Mouse (Mus musculus) liver, embryonic 16.5 days (tissue): ENCODE results near the gene Fam222b. TPM values are rescaled to one million over a fixed set of nuclear protein-coding genes. Genes with fewer than 3 reads are reported as not detected.

Experiments
- ATAC-seq: fragments of 200-750 bp; cut with Nextera tagmentation; 2 replicates; pipeline ENCODE4 v1.8.0; 2017; ENCODE audit warnings: low read depth, mild to moderate bottlenecking, moderate number of reproducible peaks, moderate library complexity
- H3K27ac ChIP-seq: fragments of 300-500 bp; sonication (generic); 2 replicates; pipeline ENCODE4 v1.5.1; 2014; ENCODE audit warnings: mild to moderate bottlenecking, low read length
- H3K27me3 ChIP-seq: fragments of 300-500 bp; sonication (generic); 2 replicates; pipeline ENCODE4 v1.6.1; 2014; ENCODE audit warnings: low read depth, low read length, mixed read lengths; ENCODE audit not compliant: control insufficient read depth, insufficient read depth
- H3K36me3 ChIP-seq: fragments of 300-500 bp; sonication (generic); 2 replicates; pipeline ENCODE4 v1.6.1; 2014; ENCODE audit warnings: mild to moderate bottlenecking; ENCODE audit not compliant: control insufficient read depth, insufficient read depth
- H3K4me1 ChIP-seq: fragments of 300-500 bp; sonication (generic); 2 replicates; pipeline ENCODE4 v1.6.1; 2014; ENCODE audit warnings: low read depth, low read length, mixed read lengths; ENCODE audit not compliant: control insufficient read depth
- H3K4me2 ChIP-seq: fragments of 300-500 bp; sonication (generic); 2 replicates; pipeline ENCODE4 v1.6.1; 2014; ENCODE audit warnings: low read depth, low read length, mixed read lengths
- H3K4me3 ChIP-seq: fragments of 300-500 bp; sonication (generic); 2 replicates; pipeline ENCODE4 v1.5.1; 2014; ENCODE audit warnings: low read depth, mild to moderate bottlenecking, low read length
- H3K9ac ChIP-seq: fragments of 300-500 bp; sonication (generic); 2 replicates; pipeline ENCODE4 v1.6.1; 2014; ENCODE audit warnings: low read depth, low read length
- H3K9me3 ChIP-seq: fragments of 300-500 bp; sonication (generic); replicated peaks from 2 replicates; pipeline ENCODE4 v1.6.1; 2016; ENCODE audit warnings: low read length; ENCODE audit not compliant: control insufficient read depth
- WGBS: fragments of 180-500 bp; shearing (Covaris S2); extraction: QIAGEN DNeasy Blood & Tissue Kit; methylation state at CpG from one replicate; pipeline ENCODE4 v1.1.7; 2014; ENCODE audit not compliant: insufficient replicate concordance; 5-methylcytosine and 5-hydroxymethylcytosine counted together
- polyA plus RNA-seq: library from polyadenylated mRNA; unstranded; fragments of >200 nt; fragmentation: Nextera tagmentation; extraction: Ambion mirVana; gene quantifications from 2 replicates; pipeline ENCODE4 v1.2.1, GENCODE M21; 2015

Gene Fam222b
- polyA plus RNA-seq, 1 experiment from 2014 or later, result 4.9 TPM

DNA sequence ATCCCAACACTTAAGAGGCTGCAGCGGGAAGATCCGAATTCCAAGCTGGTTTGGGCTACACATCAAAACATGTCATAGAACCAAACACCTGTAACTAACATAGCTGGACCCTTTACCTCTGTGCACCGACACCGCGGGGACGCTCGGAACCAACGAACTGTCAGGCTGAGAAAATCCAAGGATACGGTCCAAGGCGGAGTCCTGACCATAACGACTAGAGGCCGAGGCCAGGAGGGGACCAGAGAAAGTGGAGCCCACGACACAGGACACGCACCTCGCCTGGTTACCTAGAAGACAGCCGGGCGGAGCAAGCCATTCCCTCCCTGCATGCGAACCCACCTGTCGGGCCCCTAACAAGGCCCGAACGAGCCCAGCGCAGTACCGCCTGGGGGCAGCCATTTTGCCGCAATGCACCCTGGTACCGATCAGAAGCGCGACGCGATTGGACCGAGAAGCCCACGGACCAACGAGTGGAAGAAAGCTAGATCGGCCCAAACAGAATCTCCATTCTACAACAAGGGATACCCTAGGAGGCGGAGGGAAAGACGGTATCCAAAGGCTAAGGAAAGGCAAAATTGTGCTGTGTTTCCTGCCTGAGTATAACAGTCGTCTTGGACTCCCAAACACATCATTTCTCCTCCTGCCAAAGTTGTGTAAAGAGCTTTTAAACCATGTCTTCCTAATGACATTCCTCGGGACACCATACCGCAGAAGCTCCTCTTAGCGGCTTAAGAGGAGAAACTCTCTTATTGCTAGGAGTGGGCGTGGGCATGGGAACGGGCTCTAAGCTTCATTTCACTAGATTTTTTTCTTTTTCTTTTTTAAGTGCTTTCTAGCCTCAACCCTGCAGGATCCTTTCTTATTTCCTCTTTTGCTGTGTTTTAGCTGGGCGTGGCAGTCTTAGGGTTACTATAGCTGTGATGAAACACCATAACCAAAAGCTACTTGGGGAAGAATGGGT is 14.2 kb upstream of the Fam222b start, which contains the start of gene Eral1:
Eral1 (minus strand) TSS at position 423 of the 961 bp plus-strand sequence.
- Histone ChIP-seq H3K9ac (peak within 1 kb of the TSS; percentile 88), H3K4me1 (peaks cover 22% of the 10 kb centered on the region), H3K27me3 (no peaks in the 10 kb centered on the region), H3K4me2 (peak within 1 kb of the TSS; percentile 91), H3K36me3 (peaks cover 11% of the 10 kb centered on the region), H3K4me3 (peak within 1 kb of the TSS; percentile 93), H3K27ac (peak within 1 kb of the TSS; percentile 86), H3K9me3 (no peaks in the 10 kb centered on the region)
- ATAC-seq, result peak; percentile 94
- under 1% methylated on average over 42 of the region's 42 CpGs for WGBS

DNA sequence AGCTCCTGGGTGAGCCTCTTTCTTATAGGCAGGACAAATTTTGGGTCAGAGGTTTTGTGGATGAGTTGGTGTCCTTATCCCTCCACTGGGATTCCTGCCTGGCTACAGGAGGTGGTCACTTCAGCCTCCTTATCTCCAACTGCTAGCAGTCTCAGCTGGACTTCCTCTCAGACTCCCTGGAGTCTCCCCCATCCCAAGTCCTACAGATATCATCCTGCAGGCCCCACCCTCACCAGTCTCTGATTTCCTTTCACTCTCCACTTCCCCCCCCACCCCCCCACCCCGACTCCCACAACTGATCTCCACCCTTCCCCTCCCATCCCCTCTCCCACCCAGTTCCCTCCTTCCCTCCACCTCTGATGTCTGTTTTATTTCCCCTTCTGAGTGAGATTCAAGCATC is 10.9 kb upstream of the Fam222b start:
- Histone ChIP-seq H3K9me3 (no peaks in the 10 kb centered on the region), H3K36me3 (no peaks in the 10 kb centered on the region), H3K27ac (no peak overlapping the region), H3K4me1 (peaks cover 15% of the 10 kb centered on the region), H3K4me3 (no peak overlapping the region), H3K4me2 (no peak overlapping the region), H3K27me3 (no peaks in the 10 kb centered on the region), H3K9ac (no peak overlapping the region)
- 14% methylated on average over 1 of the region's 1 CpGs for WGBS
- ATAC-seq, result no peak

DNA sequence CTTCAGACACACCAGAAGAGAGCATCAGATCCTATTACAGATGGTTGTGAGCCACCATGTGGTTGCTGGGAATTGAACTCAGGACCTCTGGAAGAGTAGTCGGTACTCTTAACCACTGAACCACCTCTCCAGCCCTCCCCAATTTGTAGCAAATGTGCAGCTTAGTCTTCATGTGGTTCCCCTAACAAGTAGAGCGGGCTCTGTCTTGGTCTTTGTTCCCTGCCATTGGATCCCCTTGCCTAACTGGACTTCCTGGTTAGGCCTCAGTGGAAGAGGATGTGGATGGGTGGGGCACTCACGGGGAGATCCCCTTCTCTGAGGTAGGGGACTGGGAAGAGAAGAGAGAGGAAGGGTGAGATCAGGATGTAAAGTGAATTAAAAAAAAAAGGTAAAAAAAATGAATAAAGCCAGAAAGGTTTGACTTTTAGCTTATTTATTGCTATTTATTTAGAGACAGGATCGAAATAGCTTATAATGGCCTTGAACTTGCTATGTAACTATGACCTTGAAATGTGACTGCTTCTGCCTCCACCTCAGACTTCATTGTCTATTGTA is 7.5 kb upstream of the Fam222b start:
- Histone ChIP-seq H3K9ac (no peak overlapping the region), H3K4me3 (no peak overlapping the region), H3K27me3 (no peaks in the 10 kb centered on the region), H3K4me1 (no peaks in the 10 kb centered on the region), H3K4me2 (no peak overlapping the region), H3K36me3 (no peaks in the 10 kb centered on the region), H3K9me3 (no peaks in the 10 kb centered on the region), H3K27ac (no peak overlapping the region)
- WGBS, result 63% methylated on average over 4 of the region's 4 CpGs
- no peak for ATAC-seq

DNA sequence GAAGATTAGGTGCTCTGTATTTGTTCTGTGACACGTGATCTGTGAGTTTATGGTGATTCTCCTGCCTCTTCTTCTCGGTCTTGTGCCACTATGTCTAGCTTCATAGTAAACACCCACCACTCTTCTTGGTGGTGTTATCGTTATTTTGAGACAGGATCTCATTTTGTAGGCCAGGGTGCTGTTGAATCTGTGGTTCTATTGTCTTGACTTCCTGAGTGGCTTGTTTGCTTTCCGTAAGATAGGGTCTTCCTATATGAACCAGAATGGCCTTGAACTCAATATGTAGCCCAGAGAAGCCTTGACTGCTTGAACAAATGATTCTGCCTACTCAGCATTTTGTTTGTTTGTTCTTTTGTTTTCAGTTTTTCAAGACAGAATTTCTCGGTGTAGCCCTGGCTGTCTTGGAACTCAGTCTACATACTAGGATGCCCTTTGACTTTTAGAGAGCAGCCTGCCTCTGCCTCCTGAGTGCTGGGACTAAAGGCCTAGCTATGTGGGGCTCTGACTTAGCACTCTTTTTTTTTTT is 6.6 kb upstream of the Fam222b start:
- 57% methylated on average over 5 of the region's 5 CpGs for WGBS
- ATAC-seq, result peak; percentile 61
- Histone ChIP-seq H3K4me3 (no peak overlapping the region), H3K9me3 (no peaks in the 10 kb centered on the region), H3K4me1 (no peaks in the 10 kb centered on the region), H3K9ac (no peak overlapping the region), H3K36me3 (no peaks in the 10 kb centered on the region), H3K27me3 (no peaks in the 10 kb centered on the region), H3K4me2 (no peak overlapping the region), H3K27ac (no peak overlapping the region)

DNA sequence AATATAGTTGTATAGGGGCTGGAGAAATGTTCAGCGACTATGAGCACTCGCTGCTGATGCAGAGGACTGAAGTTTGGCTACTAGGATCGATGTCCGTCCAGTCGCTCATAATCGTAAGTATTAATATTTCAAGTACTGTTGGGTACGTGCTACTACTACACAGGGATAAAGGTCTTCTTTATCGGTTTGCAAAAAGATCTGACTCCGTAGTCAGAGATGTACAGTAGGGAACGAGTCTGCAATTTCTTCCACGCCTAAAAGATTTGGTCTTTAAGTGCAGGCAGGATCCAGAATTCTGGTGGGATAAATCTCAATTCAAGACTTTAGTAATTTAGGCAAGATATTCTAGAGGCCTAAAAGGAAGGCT is 340 bp upstream of the Fam222b start:
- Histone ChIP-seq H3K9me3 (no peaks in the 10 kb centered on the region), H3K4me2 (peak overlapping the region; percentile 94), H3K4me3 (peak overlapping the region; percentile 73), H3K27ac (peak overlapping the region; percentile 18; the same call in 1 of the 2 replicates), H3K27me3 (no peaks in the 10 kb centered on the region), H3K9ac (peak overlapping the region; percentile 68), H3K4me1 (peaks cover 15% of the 10 kb centered on the region), H3K36me3 (no peaks in the 10 kb centered on the region)
- no peak for ATAC-seq
- WGBS, result 42% methylated on average over 11 of the region's 11 CpGs

DNA sequence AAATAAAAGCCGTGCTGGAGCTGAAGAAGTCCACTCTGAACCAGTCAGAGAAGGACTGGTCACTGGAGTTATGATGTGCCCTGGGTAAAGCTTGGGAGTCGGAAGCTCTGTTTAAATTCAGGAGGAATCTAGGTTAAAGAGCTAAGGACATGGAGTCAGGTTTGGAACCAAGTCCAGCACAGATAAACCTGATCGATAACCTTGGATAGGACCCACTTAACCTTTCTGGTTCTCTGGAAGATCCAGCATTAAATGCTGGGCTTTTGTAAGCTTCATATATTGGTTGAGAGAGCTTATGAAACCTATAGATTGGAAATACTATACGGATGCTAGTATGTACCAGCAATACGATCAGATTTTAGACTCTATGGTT is 670 bp downstream of the Fam222b start:
- Histone ChIP-seq H3K27ac (peak overlapping the region; percentile 18; the same call in 1 of the 2 replicates), H3K4me1 (peaks cover 15% of the 10 kb centered on the region)
- 30% methylated on average over 5 of the region's 5 CpGs for WGBS

DNA sequence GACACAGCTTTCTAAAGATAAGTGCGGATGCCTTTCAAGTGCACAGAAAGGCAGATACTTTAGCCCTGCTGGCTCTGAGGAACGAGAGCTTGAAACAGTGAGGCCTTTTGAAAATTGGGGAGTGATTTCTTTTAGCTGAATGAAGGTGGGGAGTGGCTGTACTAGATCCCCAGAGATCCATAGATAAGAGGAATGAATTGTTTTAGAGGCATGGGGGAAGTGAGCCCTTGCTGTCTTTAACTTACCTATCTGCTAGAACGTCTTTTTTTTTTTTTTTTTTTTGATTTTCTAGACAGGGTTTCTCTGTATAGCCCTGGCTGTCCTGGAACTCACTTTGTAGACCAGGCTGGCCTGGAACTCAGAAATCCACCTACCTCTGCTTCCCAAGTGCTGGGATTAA is 2.6 kb downstream of the Fam222b start:
- Histone ChIP-seq H3K9ac (no peak overlapping the region), H3K4me3 (no peak overlapping the region), H3K4me1 (peaks cover 15% of the 10 kb centered on the region), H3K27ac (no peak overlapping the region; the same call in 1 of the 2 replicates), H3K9me3 (no peaks in the 10 kb centered on the region), H3K4me2 (no peak overlapping the region), H3K27me3 (no peaks in the 10 kb centered on the region), H3K36me3 (no peaks in the 10 kb centered on the region)
- 33% methylated on average over 3 of the region's 3 CpGs for WGBS
- ATAC-seq, result no peak

More for the DNA sequence above, 670 bp downstream of the Fam222b start:
- no peaks in the 10 kb centered on the region for H3K36me3 ChIP-seq
- H3K4me3 ChIP-seq, result peak overlapping the region; percentile 73
- H3K27me3 ChIP-seq, result no peaks in the 10 kb centered on the region
- peak overlapping the region; percentile 94 for H3K4me2 ChIP-seq
- ATAC-seq, result no peak
- peak overlapping the region; percentile 68 for H3K9ac ChIP-seq
- no peaks in the 10 kb centered on the region for H3K9me3 ChIP-seq

DNA sequence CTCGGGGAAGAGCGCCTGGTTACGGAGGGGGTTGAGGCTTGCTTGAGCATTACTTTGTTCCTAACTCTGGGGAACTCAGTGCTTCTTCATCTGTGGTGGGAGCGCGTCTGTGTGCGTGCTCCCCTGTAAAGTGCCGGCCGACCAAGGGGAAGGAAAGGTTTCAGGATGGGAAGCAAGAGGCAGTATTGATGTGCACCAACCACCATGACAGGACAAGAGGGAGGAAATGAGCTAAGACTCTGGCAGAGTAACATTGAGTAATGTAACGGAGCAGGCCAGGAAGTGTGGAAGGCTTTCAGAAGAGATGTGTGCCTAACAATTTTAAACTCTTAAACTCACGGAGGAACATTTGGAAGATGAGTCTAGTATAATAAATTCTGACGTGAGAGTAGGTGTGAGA is 6.3 kb downstream of the Fam222b start:
- no peaks in the 10 kb centered on the region for H3K9me3 ChIP-seq
- H3K27me3 ChIP-seq, result no peaks in the 10 kb centered on the region
- 56% methylated on average over 11 of the region's 11 CpGs for WGBS
- no peak for ATAC-seq
- peaks cover 17% of the 10 kb centered on the region for H3K4me1 ChIP-seq
- H3K27ac ChIP-seq, result peak overlapping the region; percentile 57
- H3K4me2 ChIP-seq, result peak overlapping the region; percentile 9; the same call in 1 of the 2 replicates
- H3K36me3 ChIP-seq, result no peaks in the 10 kb centered on the region
- no peak overlapping the region for H3K9ac ChIP-seq
- H3K4me3 ChIP-seq, result peak overlapping the region; percentile 4; the same call in 1 of the 2 replicates

DNA sequence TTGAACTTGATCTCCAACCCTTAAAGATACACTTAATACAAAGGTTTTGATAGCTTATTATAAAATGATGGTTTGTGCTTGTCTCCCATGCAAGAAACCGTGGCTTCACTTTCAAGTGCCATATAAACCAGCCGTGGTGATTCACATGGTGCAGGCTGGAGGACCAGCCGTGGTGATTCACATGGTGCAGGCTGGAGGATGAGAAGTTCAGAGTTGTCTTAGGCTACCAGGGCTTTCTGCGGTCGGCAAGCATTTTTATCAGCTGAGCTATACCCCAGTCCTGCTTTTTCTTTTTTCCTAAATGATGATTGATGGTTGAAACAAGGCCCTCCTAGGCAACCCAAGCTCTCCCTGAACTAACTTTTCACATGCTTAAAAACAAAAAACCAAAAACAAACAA is 7.7 kb downstream of the Fam222b start:
- no peak overlapping the region for H3K4me3 ChIP-seq
- 63% methylated on average over 5 of the region's 5 CpGs for WGBS
- H3K9me3 ChIP-seq, result no peaks in the 10 kb centered on the region
- H3K9ac ChIP-seq, result no peak overlapping the region
- H3K4me2 ChIP-seq, result no peak overlapping the region
- H3K36me3 ChIP-seq, result no peaks in the 10 kb centered on the region
- H3K27ac ChIP-seq, result no peak overlapping the region
- ATAC-seq, result no peak
- H3K4me1 ChIP-seq, result peaks cover 12% of the 10 kb centered on the region
- H3K27me3 ChIP-seq, result no peaks in the 10 kb centered on the region
